Mouse (Mus musculus): ENCODE results near the gene Aes. TPM values are rescaled to one million over a fixed set of nuclear protein-coding genes. Genes with fewer than 3 reads are reported as not detected.

Gene Aes
- polyA plus RNA-seq, 2 experiments = 393 to 472 TPM

- ATAC-seq (ENCODE audit: low FRiP score, low read depth) (no peak), DNase-seq (ENCODE audit: low spot score) (no peak)
- Histone ChIP-seq H3K4me2 (replicated peaks; ENCODE audit: low read depth, low read length, severe bottlenecking) (no peak overlapping the region), H3K4me1 (ENCODE audit: control insufficient read depth, insufficient read depth, low read length) (peaks cover 16% of the 10 kb centered on the region), H3K36me3 (ENCODE audit: control insufficient read depth, insufficient read depth, low read length) (peaks cover 15% of the 10 kb centered on the region), H3K27ac (replicated peaks; ENCODE audit: low read depth, low read length) (no peak overlapping the region), H3K9me3 (ENCODE audit: control insufficient read depth, low read length) (no peaks in the 10 kb centered on the region), H3K4me3 (replicated peaks; ENCODE audit: low read length) (no peak overlapping the region), H3K27me3 (ENCODE audit: control insufficient read depth, insufficient read depth, low read length) (no peaks in the 10 kb centered on the region), H3K9ac (ENCODE audit: low read depth, low read length, severe bottlenecking) (no peak overlapping the region)
- no peak for TF ChIP-seq POLR2A (IDR thresholded peaks at IDR 0.05; ENCODE audit: borderline replicate concordance, extremely low read depth, insufficient read depth, insufficient read length)
- 24% methylated on average over 1 of the region's 1 CpGs for WGBS
Measured at GRCm38 (mm10) chr10:81557491-81557890, 1.8 kb upstream of the Aes start.

- Histone ChIP-seq H3K9me3 (ENCODE audit: control insufficient read depth, low read length) (no peaks in the 10 kb centered on the region), H3K9ac (ENCODE audit: low read depth, low read length, severe bottlenecking) (peak overlapping the region; percentile 93), H3K27me3 (ENCODE audit: control insufficient read depth, insufficient read depth, low read length) (no peaks in the 10 kb centered on the region), H3K4me3 (replicated peaks; ENCODE audit: low read length) (peak overlapping the region; percentile 86), H3K27ac (replicated peaks; ENCODE audit: low read depth, low read length) (peak overlapping the region; percentile 89), H3K36me3 (ENCODE audit: control insufficient read depth, insufficient read depth, low read length) (peaks cover 27% of the 10 kb centered on the region), H3K4me1 (ENCODE audit: control insufficient read depth, insufficient read depth, low read length) (peaks cover 35% of the 10 kb centered on the region), H3K4me2 (replicated peaks; ENCODE audit: low read depth, low read length, severe bottlenecking) (peak overlapping the region; percentile 93)
- WGBS = 4% methylated on average over 24 of the region's 36 CpGs
- TF ChIP-seq POLR2A (IDR thresholded peaks at IDR 0.05; ENCODE audit: borderline replicate concordance, extremely low read depth, insufficient read depth, insufficient read length) = no peak
- ATAC-seq (ENCODE audit: low FRiP score, low read depth) (peak; percentile 14; the same call in 1 of the 2 replicates), DNase-seq (ENCODE audit: low spot score) (no peak)
Measured at GRCm38 (mm10) chr10:81559627-81560539, 595 bp downstream of the Aes start.

- Histone ChIP-seq H3K4me1 (ENCODE audit: control insufficient read depth, insufficient read depth, low read length) (peaks cover 41% of the 10 kb centered on the region), H3K4me3 (replicated peaks; ENCODE audit: low read length) (peak overlapping the region; percentile 86), H3K27ac (replicated peaks; ENCODE audit: low read depth, low read length) (peak overlapping the region; percentile 89), H3K27me3 (ENCODE audit: control insufficient read depth, insufficient read depth, low read length) (no peaks in the 10 kb centered on the region), H3K4me2 (replicated peaks; ENCODE audit: low read depth, low read length, severe bottlenecking) (peak overlapping the region; percentile 93), H3K9me3 (ENCODE audit: control insufficient read depth, low read length) (no peaks in the 10 kb centered on the region), H3K9ac (ENCODE audit: low read depth, low read length, severe bottlenecking) (peak overlapping the region; percentile 93), H3K36me3 (ENCODE audit: control insufficient read depth, insufficient read depth, low read length) (peaks cover 37% of the 10 kb centered on the region)
- no peak for DNase-seq (ENCODE audit: low spot score)
- 10% methylated on average over 15 of the region's 16 CpGs for WGBS
- TF ChIP-seq POLR2A (IDR thresholded peaks at IDR 0.05; ENCODE audit: borderline replicate concordance, extremely low read depth, insufficient read depth, insufficient read length) = no peak
- no peak for ATAC-seq (ENCODE audit: low FRiP score, low read depth)
Measured at GRCm38 (mm10) chr10:81560719-81561459, 1.6 kb downstream of the Aes start.

DNA sequence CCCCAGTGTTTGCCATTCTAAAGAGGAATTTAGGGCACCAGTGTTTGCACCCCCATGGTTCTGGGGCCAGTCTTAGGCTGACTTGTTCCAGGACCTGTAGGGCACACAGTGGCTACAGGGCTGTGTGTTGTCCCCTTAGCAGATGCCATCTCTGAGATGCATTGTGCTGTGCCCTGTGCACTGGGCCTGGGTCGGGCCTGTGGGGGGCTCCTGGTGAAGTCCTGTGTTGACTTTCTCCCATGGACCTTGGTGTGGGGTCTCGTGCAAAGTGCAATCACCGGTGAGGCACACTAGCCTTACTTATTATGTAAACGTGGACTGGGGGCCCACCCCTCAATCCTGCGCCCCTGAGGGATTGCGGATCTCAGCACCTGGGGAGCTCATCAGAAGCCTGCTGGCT lies 3.1 kb downstream of the Aes start:
- Histone ChIP-seq H3K4me3 (replicated peaks; ENCODE audit: low read length) (no peak overlapping the region), H3K9ac (ENCODE audit: low read depth, low read length, severe bottlenecking) (no peak overlapping the region), H3K4me2 (replicated peaks; ENCODE audit: low read depth, low read length, severe bottlenecking) (no peak overlapping the region), H3K36me3 (ENCODE audit: control insufficient read depth, insufficient read depth, low read length) (peaks cover 49% of the 10 kb centered on the region), H3K9me3 (ENCODE audit: control insufficient read depth, low read length) (no peaks in the 10 kb centered on the region), H3K27ac (replicated peaks; ENCODE audit: low read depth, low read length) (no peak overlapping the region), H3K4me1 (ENCODE audit: control insufficient read depth, insufficient read depth, low read length) (peaks cover 41% of the 10 kb centered on the region), H3K27me3 (ENCODE audit: control insufficient read depth, insufficient read depth, low read length) (no peaks in the 10 kb centered on the region)
- no peak for TF ChIP-seq POLR2A (IDR thresholded peaks at IDR 0.05; ENCODE audit: borderline replicate concordance, extremely low read depth, insufficient read depth, insufficient read length)
- no peak for ATAC-seq (ENCODE audit: low FRiP score, low read depth)
- no peak for DNase-seq (ENCODE audit: low spot score)
- WGBS = 80% methylated on average over 6 of the region's 6 CpGs

GRCm38 (mm10) chr10:81563481-81563880 lies 4.2 kb downstream of the Aes start:
- no peak for ATAC-seq (ENCODE audit: low FRiP score, low read depth)

More at GRCm38 (mm10) chr10:81563481-81563880, 4.2 kb downstream of the Aes start:
- WGBS = 25% methylated on average over 6 of the region's 6 CpGs
- H3K9ac ChIP-seq (ENCODE audit: low read depth, low read length, severe bottlenecking) = no peak overlapping the region
- H3K27ac ChIP-seq (replicated peaks; ENCODE audit: low read depth, low read length) = no peak overlapping the region
- TF ChIP-seq POLR2A (IDR thresholded peaks at IDR 0.05; ENCODE audit: borderline replicate concordance, extremely low read depth, insufficient read depth, insufficient read length) = no peak
- no peak for DNase-seq (ENCODE audit: low spot score)
- no peaks in the 10 kb centered on the region for H3K9me3 ChIP-seq (ENCODE audit: control insufficient read depth, low read length)
- H3K36me3 ChIP-seq (ENCODE audit: control insufficient read depth, insufficient read depth, low read length) = peaks cover 51% of the 10 kb centered on the region
- no peak overlapping the region; the same call in 1 of the 2 replicates for H3K4me3 ChIP-seq (replicated peaks; ENCODE audit: low read length)
- peak overlapping the region; percentile 42 for H3K4me2 ChIP-seq (replicated peaks; ENCODE audit: low read depth, low read length, severe bottlenecking)
- H3K4me1 ChIP-seq (ENCODE audit: control insufficient read depth, insufficient read depth, low read length) = peaks cover 44% of the 10 kb centered on the region
- no peaks in the 10 kb centered on the region for H3K27me3 ChIP-seq (ENCODE audit: control insufficient read depth, insufficient read depth, low read length)

All from limb, embryonic 14.5 days (tissue).